Comparison of ENCODE assay signal across 10 mouse cellular contexts in the genomic region with DNA sequence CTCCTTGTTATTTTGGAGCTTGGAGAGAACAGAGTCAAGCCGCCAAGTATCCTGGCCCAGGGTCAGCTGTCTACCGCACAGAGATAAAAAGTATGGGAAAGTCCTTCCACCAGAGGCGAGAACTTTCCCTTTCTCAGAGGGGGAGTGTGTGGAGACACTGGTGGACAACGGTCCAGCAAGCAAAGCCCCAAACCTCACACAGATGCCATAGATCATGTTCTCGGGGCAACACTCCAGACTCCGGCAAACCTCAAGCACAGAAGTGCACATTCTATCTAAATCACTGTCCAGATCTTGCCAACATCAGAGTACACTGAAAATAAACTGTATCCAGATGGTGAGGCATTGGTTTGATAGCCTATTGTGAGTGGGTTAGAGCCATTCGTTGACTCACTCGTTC. TPM values are rescaled to one million over a fixed set of nuclear protein-coding genes. Genes with fewer than 3 reads are reported as not detected.
DNase-seq lines count a peak whose midpoint lies in the region; ATAC-seq lines count a peak whose summit lies in the region.
"Had no signal": no experiment of that assay in that cellular context is flagged by ENCODE, and none has a peak within 500 bp of the region (broad histone marks: within the 10 kb centered on the region; RNA-seq: fewer than 3 reads in every experiment).

No protein-coding gene starts in this region.

- no peaks in the 10 kb centered on the region for H3K9me3 ChIP-seq in kidney, embryonic 14.5 days (ENCODE audit: control insufficient read depth, low read length)
- no peaks in the 10 kb centered on the region for H3K9me3 ChIP-seq in intestine, embryonic 15.5 days
- H3K9me3 ChIP-seq: hindbrain, embryonic 12.5 days had no signal

- no peak overlapping the region for H3K27ac ChIP-seq in kidney, embryonic 14.5 days (ENCODE audit: low read depth, low read length)
- H3K27ac ChIP-seq in intestine, embryonic 15.5 days = no peak overlapping the region
- H3K27ac ChIP-seq: hindbrain, embryonic 12.5 days had no signal

- peak; percentile 59 for DNase-seq in ovary, adult 18-20 months (ENCODE audit: low spot score)
- no peak for DNase-seq in ovary, postnatal 10 days (ENCODE audit: low spot score)
- DNase-seq in heart, adult 9 months (ENCODE audit: low spot score in 2 of 2) = peak; percentile 61 to 65
- peak; percentile 40 for DNase-seq in skeletal muscle tissue, adult 2 months (ENCODE audit: low read depth, low spot score)
- DNase-seq in frontal cortex, postnatal 36 days (ENCODE audit: low spot score in 2 of 2) = no peak
- DNase-seq: cerebellum, adult 9-11 months had no signal

- peak; percentile 45; the same call in 1 of the 2 replicates for ATAC-seq in kidney, embryonic 14.5 days (ENCODE audit: low FRiP score, low TSS enrichment)
- ATAC-seq in intestine, embryonic 15.5 days = no peak

- no peaks in the 10 kb centered on the region for H3K36me3 ChIP-seq in kidney, embryonic 14.5 days (ENCODE audit: control insufficient read depth, insufficient read depth, low read length)
- H3K36me3 ChIP-seq in intestine, embryonic 15.5 days = no peaks in the 10 kb centered on the region
- H3K36me3 ChIP-seq: hindbrain, embryonic 12.5 days had no signal

- H3K4me1 ChIP-seq in kidney, embryonic 14.5 days (ENCODE audit: control insufficient read depth, insufficient read depth, low read length) = 0 out of 2 replicates have a peak, but pooled peaks cover 5% of the 10 kb centered on the region
- H3K4me1 ChIP-seq in intestine, embryonic 15.5 days (replicated peaks) = no peaks in the 10 kb centered on the region; the same call in 1 of the 2 replicates

- no peak overlapping the region for H3K4me2 ChIP-seq in kidney, embryonic 14.5 days (replicated peaks; ENCODE audit: low read depth, low read length)
- H3K4me2 ChIP-seq in intestine, embryonic 15.5 days (replicated peaks) = no peak overlapping the region
- H3K4me2 ChIP-seq: hindbrain, embryonic 12.5 days had no signal

- no peak overlapping the region for H3K9ac ChIP-seq in kidney, embryonic 14.5 days (ENCODE audit: low read depth, low read length)
- H3K9ac ChIP-seq in intestine, embryonic 15.5 days = no peak overlapping the region
- H3K9ac ChIP-seq: hindbrain, embryonic 12.5 days had no signal

- no peaks in the 10 kb centered on the region for H3K27me3 ChIP-seq in kidney, embryonic 14.5 days (ENCODE audit: control insufficient read depth, insufficient read depth, low read length)
- H3K27me3 ChIP-seq in intestine, embryonic 15.5 days (replicated peaks) = no peaks in the 10 kb centered on the region
- H3K27me3 ChIP-seq: CH12.LX; hindbrain, embryonic 12.5 days had no signal

- 61% methylated on average over 8 of the region's 8 CpGs for WGBS in kidney, embryonic 14.5 days
- WGBS in intestine, embryonic 15.5 days = 70% methylated on average over 8 of the region's 8 CpGs

- no peak overlapping the region for H3K4me3 ChIP-seq in kidney, embryonic 14.5 days (ENCODE audit: low read length)
- no peak overlapping the region for H3K4me3 ChIP-seq in intestine, embryonic 15.5 days (replicated peaks)
- H3K4me3 ChIP-seq: hindbrain, embryonic 12.5 days had no signal

RNA-seq across cellular contexts. Expression of gene Bicc1, which starts 39.2 kb away (rescaled TPM):
- polyA plus RNA-seq in kidney, embryonic 14.5 days (2014; fragmentation: Nextera tagmentation; extraction: Ambion mirVana) = 27.7 and 40.7 TPM in 2 replicates
- 16.4 and 19.3 TPM in 2 replicates for polyA plus RNA-seq in intestine, embryonic 15.5 days (2015; fragmentation: Nextera tagmentation; extraction: Ambion mirVana)

RNA-seq across cellular contexts. Expression of gene Tfam, which starts 39.4 kb away (rescaled TPM):
- polyA plus RNA-seq in kidney, embryonic 14.5 days (2014; fragmentation: Nextera tagmentation; extraction: Ambion mirVana) = 87.7 and 103 TPM in 2 replicates
- 89.1 and 93.6 TPM in 2 replicates for polyA plus RNA-seq in intestine, embryonic 15.5 days (2015; fragmentation: Nextera tagmentation; extraction: Ambion mirVana)

Comparison
In these comparisons a context has a peak if more than half of its experiments do, and no peak if none do; other contexts are left out.
1. DNase-seq: peak in ovary, adult 18-20 months (single experiment), heart, adult 9 months (2 of 2) and skeletal muscle tissue, adult 2 months (single experiment); none in ovary, postnatal 10 days (single experiment) and frontal cortex, postnatal 36 days (0 of 2).